Mouse (Mus musculus) G1E (cell line): ENCODE measurements around the gene Tedc1.

Experiments
- CTCF ChIP-seq: IDR thresholded peaks from 2 replicates; pipeline ENCODE4 v1.5.1; 2012; ENCODE audit warnings: low read depth, low read length, inconsistent platforms, mixed read lengths
- GATA1 ChIP-seq: IDR thresholded peaks from 2 replicates; pipeline ENCODE4 v1.6.1; 2012; ENCODE audit warnings: borderline replicate concordance, low read length, inconsistent platforms, mixed read lengths
- GATA2 ChIP-seq: IDR thresholded peaks from 2 replicates; pipeline ENCODE4 v1.6.1; 2012; ENCODE audit warnings: low read depth, low read length, inconsistent platforms, borderline replicate concordance
- POLR2AphosphoS5 ChIP-seq: IDR thresholded peaks from 2 replicates; pipeline ENCODE4 v1.6.1; 2012; ENCODE audit warnings: low read depth, low read length, inconsistent platforms; ENCODE audit not compliant: insufficient replicate concordance
- TAL1 ChIP-seq: conservative IDR thresholded peaks from 2 replicates; pipeline ENCODE4 v1.6.1; 2012; ENCODE audit warnings: low read depth, low read length, inconsistent platforms, mixed read lengths

DNA sequence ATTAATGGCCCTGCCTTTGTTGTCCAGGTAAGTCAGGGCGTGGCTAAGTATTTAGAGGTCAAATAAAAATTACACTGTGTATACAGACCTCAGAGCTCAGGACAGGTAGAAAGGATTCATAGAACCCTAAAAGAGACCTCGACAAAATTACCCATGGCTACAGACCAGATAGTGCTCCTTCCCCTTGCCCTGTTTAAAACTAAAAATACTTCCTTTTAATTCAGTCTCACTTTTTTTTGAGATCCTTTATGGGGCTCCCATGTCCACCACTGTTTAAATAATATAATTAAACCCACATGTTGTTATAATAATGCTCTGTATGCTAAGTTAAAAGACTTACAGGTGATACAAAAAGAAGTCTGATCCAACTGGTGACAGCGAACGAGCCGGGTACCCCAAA is 55.6 kb downstream of the Tedc1 start:
- TF ChIP-seq CTCF (no peak), GATA1 (no peak), TAL1 (no peak), POLR2AphosphoS5 (no peak), GATA2 (no peak)
